Mouse (Mus musculus) left cerebral cortex, adult 11 months (tissue): ENCODE data around the gene Cblc.

Experiments
- DNase-seq: peaks from one replicate; pipeline ENCODE4 v3.0.0; 2022; ENCODE audit warnings: low spot score

Gene Cblc

GRCm38 (mm10) chr7:19796697-19797588, at the start of gene Cblc:
TSS of gene Cblc (minus strand) at chr7:19796809.
- DNase-seq, result no peak

DNA sequence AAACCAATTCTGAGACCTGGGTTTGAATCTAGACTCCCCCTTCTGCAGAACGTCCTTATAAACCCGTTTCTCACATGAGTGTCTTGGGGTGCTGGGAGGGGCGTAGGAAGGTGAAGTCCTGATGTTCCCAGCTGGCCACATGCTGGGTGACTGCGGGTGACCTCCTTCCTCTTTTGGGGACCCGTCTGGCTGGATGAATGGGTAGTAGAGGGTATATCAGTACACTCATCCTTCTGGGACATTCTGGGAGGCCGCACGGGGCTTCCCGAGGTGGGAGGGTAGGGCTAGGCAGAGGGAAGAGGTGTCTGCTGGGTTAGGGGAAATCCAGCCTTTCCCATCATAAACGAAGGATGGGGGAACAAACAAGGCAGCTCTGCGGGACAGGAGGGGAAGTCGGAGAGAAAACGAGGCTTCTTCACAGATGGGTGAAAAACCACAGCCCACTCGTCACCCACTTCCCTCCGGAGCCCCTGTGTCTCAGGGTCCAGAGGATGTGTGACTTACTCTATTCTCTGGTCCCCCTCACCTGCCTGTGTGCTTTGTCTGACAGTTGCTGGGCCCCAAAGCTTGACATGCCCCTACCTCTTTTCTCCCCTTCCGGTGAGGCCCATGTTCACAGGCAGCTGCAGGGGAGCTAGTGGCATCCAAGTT, 48.0 kb upstream of the Cblc start:
- no peak for DNase-seq

DNA sequence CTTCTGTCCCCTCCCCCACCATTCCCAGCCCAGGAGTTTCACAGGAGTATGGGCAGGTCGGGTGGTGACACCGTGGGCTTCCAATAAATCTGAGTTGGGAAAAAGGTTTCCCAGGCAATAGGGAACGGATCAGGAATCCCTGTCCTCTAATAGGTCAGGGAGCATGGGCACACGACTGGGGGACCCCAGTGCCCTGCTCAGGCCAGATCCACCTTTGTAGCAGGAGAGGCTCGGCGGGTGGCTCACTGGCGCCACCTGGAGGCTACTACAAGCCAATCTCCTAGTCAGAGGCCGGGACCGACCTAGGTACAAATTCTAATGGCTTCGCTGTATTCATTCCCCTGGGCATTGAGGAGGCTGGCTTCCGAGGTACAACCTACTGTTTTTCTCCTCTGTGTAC, 47.0 kb upstream of the Cblc start:
- no peak for DNase-seq

GRCm38 (mm10) chr7:19842885-19843504, 46.4 kb upstream of the Cblc start:
- no peak for DNase-seq

DNA sequence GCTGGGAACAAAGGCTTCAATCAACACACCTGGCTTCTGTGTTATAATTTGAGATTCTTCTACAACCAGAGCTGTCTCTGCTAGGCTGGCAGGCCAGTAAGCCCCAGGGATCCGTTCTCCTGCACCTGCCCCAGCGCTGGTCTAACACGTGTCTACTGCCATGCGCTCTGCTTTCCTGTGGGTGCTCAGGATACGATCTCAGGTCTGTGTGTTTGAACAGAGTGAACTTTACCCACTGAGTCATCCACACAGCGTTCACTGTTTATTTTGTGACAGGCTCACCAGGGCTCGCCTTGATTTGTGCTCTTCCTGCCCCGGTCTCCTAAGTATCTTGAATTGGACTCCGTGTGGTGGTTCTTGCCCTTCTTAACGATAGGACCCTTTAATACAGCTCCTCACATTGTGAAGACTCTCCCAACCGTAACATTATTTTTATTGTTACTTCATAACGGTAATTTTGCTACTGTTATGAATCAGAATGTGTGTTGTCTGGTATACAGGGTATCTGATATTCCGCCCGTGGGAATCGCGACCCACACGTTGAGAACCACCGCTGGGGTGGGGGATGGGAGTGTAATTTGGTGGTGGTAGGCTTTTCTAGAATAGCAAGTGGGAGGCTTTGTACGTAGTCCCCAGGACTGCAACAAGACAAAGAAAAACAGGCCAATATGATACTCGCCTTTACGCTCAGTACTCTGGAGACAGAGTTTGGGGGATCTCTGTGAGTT, 45.2 kb upstream of the Cblc start:
- DNase-seq, result no peak

- DNase-seq, result no peak
Measured at GRCm38 (mm10) chr7:19840936-19841335, 44.3 kb upstream of the Cblc start.

- no peak for DNase-seq
Measured at GRCm38 (mm10) chr7:19840371-19840770, 43.8 kb upstream of the Cblc start.

DNA sequence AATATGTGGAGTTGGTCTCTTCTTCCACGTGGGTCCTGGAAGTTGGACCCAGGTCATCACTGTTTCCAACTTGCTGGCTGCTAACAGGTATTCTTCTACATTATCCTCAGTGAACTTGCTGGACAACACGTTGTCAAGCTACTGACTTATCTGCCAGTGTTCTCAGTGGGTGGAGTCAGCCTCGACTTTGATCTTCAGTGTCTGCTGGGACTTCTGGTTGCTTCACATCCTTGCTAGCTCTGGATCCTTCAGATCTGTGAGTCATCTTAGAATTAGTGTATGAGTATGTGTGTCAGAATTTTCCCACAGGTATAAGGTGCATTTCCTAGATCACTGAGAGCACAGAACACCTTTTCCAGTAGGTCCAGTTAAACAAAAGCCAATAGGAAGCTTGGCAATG, 40.2 kb upstream of the Cblc start:
- no peak for DNase-seq

- DNase-seq, result no peak
Measured at GRCm38 (mm10) chr7:19834055-19834454, 37.4 kb upstream of the Cblc start.

DNA sequence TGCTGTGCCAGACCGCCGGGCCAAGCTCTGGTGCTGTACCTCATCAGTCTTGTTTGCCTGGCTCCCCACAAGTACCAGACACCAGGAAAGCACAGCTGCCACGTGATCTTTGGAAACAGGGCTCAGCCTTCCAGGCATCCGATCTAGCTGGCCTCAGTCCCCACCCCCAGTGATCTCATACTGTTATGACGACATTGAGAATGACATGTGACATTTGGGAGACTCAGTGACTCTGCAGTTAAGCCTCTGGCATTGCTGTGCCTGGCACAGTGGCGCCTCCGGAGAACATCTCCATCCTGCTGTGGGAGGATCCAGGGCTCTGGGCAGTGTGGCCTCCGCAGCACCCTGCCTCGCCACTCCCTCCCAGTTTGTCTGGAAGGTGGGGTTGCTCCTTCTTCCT, 35.2 kb upstream of the Cblc start:
- no peak for DNase-seq

- no peak for DNase-seq
Measured at GRCm38 (mm10) chr7:19830682-19831156, 34.1 kb upstream of the Cblc start.

DNA sequence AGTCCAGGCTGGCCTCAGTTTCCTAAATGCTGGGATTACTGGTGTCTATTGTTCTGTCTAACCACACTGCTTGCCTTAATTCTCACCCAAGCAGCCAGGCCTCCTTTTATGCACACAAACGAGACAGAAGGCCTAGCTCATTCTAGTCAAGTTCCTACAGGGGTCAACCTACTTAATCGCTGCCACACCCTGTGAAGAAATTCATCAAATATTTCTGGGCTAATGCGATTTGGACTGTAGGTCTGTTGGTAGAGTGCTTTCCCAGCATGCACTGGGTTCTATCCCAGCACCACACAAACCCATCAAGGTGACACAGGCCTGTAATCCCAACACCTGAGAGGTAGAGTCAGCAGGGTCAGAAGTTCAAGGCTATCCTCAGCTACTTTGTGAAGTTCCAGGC, 33.1 kb upstream of the Cblc start:
- DNase-seq, result no peak

DNA sequence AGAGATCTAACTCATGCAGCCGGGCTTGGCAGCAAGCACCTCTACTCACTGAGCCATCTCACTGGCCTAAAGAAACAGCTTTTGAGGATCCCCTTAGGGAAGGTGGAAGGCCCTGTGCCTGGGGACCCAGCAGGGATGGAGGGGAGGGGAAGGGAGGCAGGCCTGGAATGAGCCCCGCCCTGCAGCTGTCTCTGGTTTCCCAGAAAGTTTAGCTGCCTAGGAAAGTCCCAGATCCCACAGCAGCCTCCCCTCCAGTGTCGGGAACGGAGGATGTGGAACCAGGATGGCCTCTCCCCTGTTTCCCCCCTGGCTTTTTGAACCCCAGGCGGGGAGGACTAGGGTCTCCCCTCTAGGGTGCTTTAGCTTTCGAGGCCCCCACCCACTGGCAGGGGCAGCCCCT, 30.1 kb upstream of the Cblc start:
- DNase-seq, result no peak

DNA sequence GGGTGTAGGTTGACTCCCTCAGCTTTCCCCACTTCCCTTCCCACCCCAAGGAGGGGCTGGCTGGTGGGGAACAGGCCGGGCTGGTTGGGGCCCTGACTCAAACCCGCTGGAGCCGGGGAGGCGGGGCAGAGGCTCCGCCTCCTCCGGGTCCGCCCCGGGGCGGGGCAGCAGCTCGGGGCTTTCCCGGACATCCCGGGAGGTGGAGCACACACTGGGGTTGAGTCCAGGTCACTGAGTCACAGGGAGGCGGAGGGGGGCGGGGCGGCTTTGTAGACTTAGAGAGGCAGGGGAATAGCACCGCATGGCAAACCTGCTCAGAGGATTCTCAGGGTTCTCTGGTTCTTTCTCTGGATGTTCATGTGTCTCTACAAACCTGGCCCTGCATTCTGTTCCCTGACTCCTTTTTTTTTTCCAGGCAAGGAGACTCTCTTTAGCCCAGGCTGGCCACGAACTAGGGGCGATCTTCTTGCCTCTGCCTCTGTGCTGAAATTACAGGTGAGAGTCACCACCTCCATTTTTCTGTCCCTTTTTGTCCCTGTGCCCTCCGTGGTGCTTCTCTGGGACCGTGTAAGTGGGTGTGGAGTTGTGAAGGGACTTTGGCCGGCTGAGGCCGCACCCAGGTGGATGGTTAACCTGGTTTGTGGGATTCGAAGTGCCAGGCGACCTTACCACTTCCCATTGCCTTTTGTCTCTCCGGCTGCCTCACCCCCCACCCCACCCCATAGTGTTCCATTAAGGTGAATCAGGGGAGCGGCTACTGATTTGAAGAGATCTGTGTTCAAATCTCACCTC, 27.8 kb upstream of the Cblc start:
- peak; percentile 35 for DNase-seq

- DNase-seq, result no peak
Measured at GRCm38 (mm10) chr7:19823256-19824181, 26.9 kb upstream of the Cblc start.

- no peak for DNase-seq
Measured at GRCm38 (mm10) chr7:19822604-19823058, 26.0 kb upstream of the Cblc start, which contains the start of gene Bcl3. TSS of gene Bcl3 (minus strand) at chr7:19822770.

DNA sequence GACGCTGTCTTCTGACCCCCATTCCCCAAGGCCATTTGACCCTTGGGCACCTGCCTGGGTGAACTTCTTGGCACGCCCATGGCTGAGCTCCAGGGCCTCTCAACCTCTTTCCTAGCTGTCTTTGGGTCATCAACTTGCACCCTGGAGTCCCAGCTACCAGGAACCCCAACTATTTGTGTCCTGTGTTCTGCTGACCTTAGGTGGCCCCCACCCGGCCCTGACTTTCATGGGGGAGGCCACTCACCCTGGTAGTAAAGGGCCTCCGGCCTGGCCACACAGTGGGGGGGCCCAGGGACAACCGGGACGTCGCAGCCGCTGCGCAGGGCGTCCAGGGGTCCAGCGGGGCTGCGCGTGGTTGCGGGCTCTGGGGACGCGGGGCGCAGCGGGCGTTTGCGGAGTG, 25.6 kb upstream of the Cblc start:
- DNase-seq, result no peak

- DNase-seq, result no peak
Measured at GRCm38 (mm10) chr7:19821633-19822032, 25.0 kb upstream of the Cblc start.

DNA sequence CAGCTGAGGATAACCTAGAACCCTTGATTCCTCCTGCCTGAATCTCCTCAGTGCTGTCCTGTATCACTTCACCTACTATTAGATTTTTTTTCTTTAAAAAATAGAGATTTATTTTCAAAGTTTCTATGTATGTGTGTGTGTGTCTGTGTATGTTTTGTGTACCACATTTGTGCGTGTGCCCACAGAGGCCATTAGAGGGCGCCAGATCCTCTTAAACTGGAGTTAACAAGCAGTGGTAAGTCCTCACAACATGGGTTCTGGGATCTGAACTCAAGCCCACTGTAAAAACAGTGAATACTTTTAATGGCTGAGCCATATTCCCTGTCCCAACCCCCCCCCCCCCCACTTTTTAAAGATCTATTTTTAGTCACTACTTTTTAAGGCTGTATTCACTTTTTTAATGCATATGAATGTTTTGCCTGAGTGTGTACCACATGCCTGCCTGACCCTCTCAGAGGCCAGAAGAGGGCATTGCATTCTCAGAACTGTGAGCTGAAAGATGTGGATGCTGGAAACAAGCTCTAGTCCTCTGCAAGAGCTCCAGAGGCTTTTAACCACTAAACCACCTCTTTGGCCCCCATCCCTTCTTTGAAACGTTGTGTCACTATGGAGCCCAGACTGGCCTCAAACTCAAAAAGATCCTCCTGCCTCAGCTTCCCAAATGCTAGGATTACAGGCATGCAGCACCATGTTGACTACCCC, 23.9 kb upstream of the Cblc start:
- DNase-seq, result no peak

DNA sequence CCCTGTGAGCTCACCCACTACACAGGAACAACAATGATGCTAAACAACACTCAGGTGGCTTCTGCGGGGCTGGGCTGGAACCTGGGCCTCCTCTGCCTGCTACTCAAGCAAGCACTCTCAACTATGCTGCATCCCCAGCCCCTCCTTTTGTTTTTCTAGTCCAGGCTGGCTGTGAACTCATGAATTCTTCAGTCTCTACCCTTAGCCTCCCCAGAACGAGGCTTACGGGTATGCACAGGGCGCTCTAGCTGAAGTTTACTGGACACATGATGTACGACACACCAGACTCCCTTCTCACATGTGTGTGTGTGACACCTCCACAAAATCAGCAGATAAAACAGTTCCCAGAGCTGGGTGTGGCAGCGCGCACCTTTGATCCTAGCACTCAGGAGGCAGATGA, 22.3 kb upstream of the Cblc start:
- DNase-seq, result no peak
